Mouse (Mus musculus) lung, embryonic 14.5 days (tissue): ENCODE results near the gene Rae1. TPM values are rescaled to one million over a fixed set of nuclear protein-coding genes. Genes with fewer than 3 reads are reported as not detected.

Experiments
- ATAC-seq: fragments of 200-750 bp; cut with Nextera tagmentation; 2 replicates; pipeline ENCODE4 v1.8.0; 2017; ENCODE audit warnings: mild to moderate bottlenecking, moderate TSS enrichment, moderate library complexity; ENCODE audit not compliant: insufficient read depth
- DNase-seq: peaks from one replicate; pipeline ENCODE4 v3.0.0-alpha.2; 2015
- H3K27ac ChIP-seq: fragments of 300-500 bp; sonication (generic); 2 replicates; pipeline ENCODE4 v1.5.1; 2014; ENCODE audit warnings: low read depth, mild to moderate bottlenecking, moderate library complexity
- H3K27me3 ChIP-seq: fragments of 300-500 bp; sonication (generic); 2 replicates; pipeline ENCODE4 v1.6.1; 2014; ENCODE audit warnings: low read length, control low read depth; ENCODE audit not compliant: insufficient read depth
- H3K36me3 ChIP-seq: fragments of 300-500 bp; sonication (generic); 2 replicates; pipeline ENCODE4 v1.6.1; 2014; ENCODE audit warnings: control low read depth; ENCODE audit not compliant: insufficient read depth
- H3K4me1 ChIP-seq: fragments of 300-500 bp; sonication (generic); 2 replicates; pipeline ENCODE4 v1.6.1; 2014; ENCODE audit warnings: antibody characterized with exemption, control low read depth; ENCODE audit not compliant: insufficient read depth
- H3K4me2 ChIP-seq: fragments of 300-500 bp; sonication (generic); 2 replicates; pipeline ENCODE4 v1.6.1; 2014; ENCODE audit warnings: mild to moderate bottlenecking
- H3K4me3 ChIP-seq: fragments of 300-500 bp; sonication (generic); 2 replicates; pipeline ENCODE4 v1.5.1; 2014; ENCODE audit warnings: low read depth, low read length
- H3K9ac ChIP-seq: fragments of 300-500 bp; sonication (generic); 2 replicates; pipeline ENCODE4 v1.6.1; 2014
- H3K9me3 ChIP-seq: fragments of 300-500 bp; sonication (generic); 2 replicates; pipeline ENCODE4 v1.6.1; 2016; ENCODE audit warnings: low read depth, low read length, control low read depth
- CTCF ChIP-seq: IDR thresholded peaks from 2 replicates; pipeline ENCODE4 v1.5.1; 2016; ENCODE audit warnings: antibody characterized with exemption, low read depth
- whole genome bisulfite sequencing: fragments of 180-500 bp; shearing (Covaris S2); extraction: QIAGEN DNeasy Blood & Tissue Kit; methylation state at CpG from one replicate; pipeline ENCODE4 v1.1.7; 2014; 5-methylcytosine and 5-hydroxymethylcytosine counted together
- polyA plus RNA-seq: library from polyadenylated mRNA; unstranded; fragments of >200 nt; fragmentation: Nextera tagmentation; extraction: Ambion mirVana; gene quantifications from 2 replicates; pipeline ENCODE4 v1.2.1, GENCODE M21; 2014

The Rae1 gene
- polyA plus RNA-seq, 1 experiment from 2014 or later: 142 TPM

DNA sequence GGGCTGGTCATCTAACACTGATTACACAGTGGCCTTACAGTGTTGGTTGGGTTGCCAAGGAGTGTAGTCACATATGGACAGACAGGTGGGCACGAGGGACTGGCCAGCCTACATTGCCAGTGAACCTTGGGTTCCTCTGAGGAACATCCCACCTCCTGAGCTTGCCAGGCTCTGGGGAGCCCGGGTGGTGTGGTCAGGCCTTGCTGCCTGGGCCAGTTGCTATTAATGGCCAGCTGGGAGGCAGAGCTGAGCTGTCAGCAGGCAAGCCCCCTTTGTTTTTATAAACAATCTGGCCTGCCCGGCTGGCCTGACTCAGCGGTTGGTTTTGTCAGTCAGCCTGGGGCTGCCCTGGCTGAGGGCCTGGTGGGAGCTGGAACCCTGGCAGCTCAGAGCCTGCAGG is 25.0 kb downstream of the Rae1 start:
- Histone ChIP-seq H3K4me3 (peak overlapping the region; percentile 76), H3K27ac (0 out of 2 replicates have a peak overlapping the region, but pooled peaks have one; percentile 8), H3K4me2 (peak overlapping the region; percentile 90), H3K9me3 (no peaks in the 10 kb centered on the region), H3K4me1 (peaks cover 27% of the 10 kb centered on the region; the same call in 1 of the 2 replicates), H3K36me3 (peaks cover 50% of the 10 kb centered on the region), H3K27me3 (no peaks in the 10 kb centered on the region), H3K9ac (peak overlapping the region; percentile 20; the same call in 1 of the 2 replicates)
- DNase-seq: peak; percentile 65
- WGBS: 37% methylated on average over 4 of the region's 4 CpGs
- ATAC-seq: peak; percentile 10; the same call in 1 of the 2 replicates
- TF ChIP-seq CTCF: no peak

DNA sequence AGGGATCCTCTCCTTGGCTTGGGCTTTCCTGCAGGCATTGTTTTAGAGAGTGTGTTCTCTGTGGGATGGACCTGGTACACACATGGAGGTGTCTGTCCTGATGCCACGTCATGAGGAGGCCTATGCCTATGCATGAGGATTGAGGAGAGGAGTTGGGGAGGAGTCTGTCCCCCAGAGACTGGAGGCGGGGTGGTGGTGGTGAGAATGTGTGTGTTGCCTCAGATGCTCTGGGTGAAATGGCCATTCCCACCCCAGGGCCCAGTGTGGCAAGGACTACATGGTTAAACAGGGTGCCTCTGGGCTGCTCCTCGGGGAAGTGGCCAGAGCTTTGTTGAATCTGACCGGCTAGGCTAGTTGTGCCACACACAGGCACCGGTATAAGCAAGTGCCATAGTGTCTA is 26.4 kb downstream of the Rae1 start:
- ATAC-seq (no peak), DNase-seq (no peak)
- no peak for TF ChIP-seq CTCF
- H3K4me1 ChIP-seq: peaks cover 27% of the 10 kb centered on the region; the same call in 1 of the 2 replicates
- H3K9me3 ChIP-seq: no peaks in the 10 kb centered on the region
- peak overlapping the region; percentile 34 for H3K9ac ChIP-seq
- peak overlapping the region; percentile 90 for H3K4me2 ChIP-seq
- peak overlapping the region; percentile 70 for H3K27ac ChIP-seq
- H3K36me3 ChIP-seq: peaks cover 62% of the 10 kb centered on the region
- peak overlapping the region; percentile 4; the same call in 1 of the 2 replicates for H3K4me3 ChIP-seq
- no peaks in the 10 kb centered on the region for H3K27me3 ChIP-seq
- 63% methylated on average over 5 of the region's 5 CpGs for WGBS

DNA sequence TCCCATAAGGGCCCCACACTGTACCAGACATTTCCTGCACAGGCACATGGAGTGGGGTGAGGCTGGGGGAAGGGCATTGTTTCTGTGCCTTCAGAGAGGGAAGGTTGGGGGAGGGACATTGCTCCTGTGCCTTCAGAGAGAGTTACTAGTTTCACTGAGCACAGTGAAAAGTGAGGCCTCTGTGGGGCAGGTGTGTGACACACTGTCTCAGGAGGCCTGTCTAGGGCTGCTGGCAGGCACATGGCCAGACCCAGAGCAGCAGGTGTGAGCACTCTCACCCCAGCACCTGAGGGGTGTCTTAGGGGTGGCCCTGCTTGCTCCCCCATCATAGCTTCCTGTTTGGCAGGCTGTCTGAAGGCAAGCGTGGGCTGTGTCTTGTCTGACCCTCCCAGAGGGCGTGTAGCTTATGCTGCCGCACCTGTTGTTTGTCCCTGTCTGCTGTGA is 26.8 kb downstream of the Rae1 start:
- peaks cover 27% of the 10 kb centered on the region; the same call in 1 of the 2 replicates for H3K4me1 ChIP-seq
- TF ChIP-seq CTCF: no peak
- H3K27ac ChIP-seq: peak overlapping the region; percentile 70
- H3K4me2 ChIP-seq: peak overlapping the region; percentile 90
- peak overlapping the region; percentile 4; the same call in 1 of the 2 replicates for H3K4me3 ChIP-seq
- H3K27me3 ChIP-seq: no peaks in the 10 kb centered on the region
- DNase-seq: peak; percentile 40
- WGBS: 62% methylated on average over 3 of the region's 3 CpGs
- ATAC-seq: no peak
- peak overlapping the region; percentile 34 for H3K9ac ChIP-seq
- H3K9me3 ChIP-seq: no peaks in the 10 kb centered on the region
- H3K36me3 ChIP-seq: peaks cover 67% of the 10 kb centered on the region

DNA sequence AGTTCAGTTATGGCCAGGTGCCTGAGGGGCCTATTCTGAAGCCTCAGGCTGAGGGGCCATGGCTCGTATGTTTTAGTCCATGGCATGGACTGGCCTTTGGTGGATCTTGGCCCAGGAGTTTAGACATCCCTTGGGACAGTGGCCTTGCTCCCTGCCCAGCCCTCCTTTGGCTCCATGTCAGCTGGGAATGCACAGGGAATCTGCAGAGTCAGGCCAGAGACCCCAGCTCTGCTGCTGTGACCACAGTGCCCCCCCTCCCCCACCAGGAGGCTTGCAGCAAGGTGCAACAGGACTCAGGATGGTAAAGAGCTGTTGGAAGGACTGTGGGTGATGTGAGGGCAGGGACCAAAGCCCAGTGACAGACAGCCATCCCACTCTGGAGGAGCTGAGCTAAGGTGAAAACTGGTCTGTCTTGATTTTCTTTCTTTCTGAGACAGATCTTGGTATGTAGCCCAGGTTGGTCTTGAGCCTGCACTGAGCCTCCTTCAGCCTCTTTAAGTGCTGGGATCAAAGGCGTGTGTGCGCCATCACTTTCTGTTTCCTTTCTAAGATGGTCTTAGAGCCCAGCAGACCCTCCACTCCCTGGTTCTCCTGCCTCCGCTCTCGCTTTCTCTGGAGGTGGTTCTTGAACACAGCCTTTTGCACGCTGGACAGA is 27.4 kb downstream of the Rae1 start:
- Histone ChIP-seq H3K4me2 (peak overlapping the region; percentile 90), H3K4me1 (peaks cover 27% of the 10 kb centered on the region; the same call in 1 of the 2 replicates), H3K27me3 (no peaks in the 10 kb centered on the region), H3K4me3 (no peak overlapping the region), H3K9ac (peak overlapping the region; percentile 8; the same call in 1 of the 2 replicates), H3K27ac (peak overlapping the region; percentile 70; the same call in 1 of the 2 replicates), H3K9me3 (no peaks in the 10 kb centered on the region), H3K36me3 (peaks cover 72% of the 10 kb centered on the region)
- 68% methylated on average over 6 of the region's 6 CpGs for WGBS
- peak; percentile 49 for DNase-seq
- TF ChIP-seq CTCF: no peak
- ATAC-seq: peak; percentile 12; the same call in 1 of the 2 replicates

DNA sequence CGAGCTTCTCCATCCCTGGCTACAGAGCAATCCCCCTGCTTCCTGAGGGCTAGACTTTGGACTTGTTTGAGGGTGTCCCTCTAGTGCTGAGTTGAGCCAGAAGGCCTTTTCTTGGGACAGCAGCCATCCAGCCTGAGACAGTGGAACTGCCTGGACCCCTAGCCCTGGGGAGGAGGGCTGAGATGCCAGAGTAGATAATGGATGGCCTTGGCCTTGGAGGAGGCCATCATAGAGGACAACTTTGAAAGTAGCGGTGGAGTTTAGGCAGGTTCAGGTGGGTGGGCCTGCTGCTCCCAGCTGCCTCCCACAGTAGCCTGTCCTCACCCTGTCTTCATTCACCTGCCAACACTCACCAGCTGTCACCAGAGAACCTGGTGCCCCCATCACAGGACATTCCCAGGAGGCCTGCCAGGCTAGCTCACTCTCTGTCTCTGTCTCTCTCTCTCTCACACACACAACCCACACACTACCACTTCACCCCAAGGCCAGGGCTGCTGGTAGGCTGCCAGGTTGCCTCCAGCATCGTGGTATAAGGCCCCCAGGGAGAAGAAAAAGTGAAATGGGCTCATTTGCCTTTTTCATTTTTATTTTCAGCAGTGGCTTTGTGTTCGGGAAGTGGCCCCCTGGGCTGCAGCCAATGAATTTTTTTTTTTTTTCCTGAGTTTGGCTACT is 28.0 kb downstream of the Rae1 start:
- H3K4me3 ChIP-seq: no peak overlapping the region
- no peak for ATAC-seq
- H3K27me3 ChIP-seq: no peaks in the 10 kb centered on the region
- H3K4me1 ChIP-seq: peaks cover 22% of the 10 kb centered on the region; the same call in 1 of the 2 replicates
- TF ChIP-seq CTCF: no peak
- H3K4me2 ChIP-seq: peak overlapping the region; percentile 15; the same call in 1 of the 2 replicates
- peak overlapping the region; percentile 70; the same call in 1 of the 2 replicates for H3K27ac ChIP-seq
- 57% methylated on average over 4 of the region's 4 CpGs for WGBS
- H3K36me3 ChIP-seq: peaks cover 79% of the 10 kb centered on the region
- peak overlapping the region; percentile 8; the same call in 1 of the 2 replicates for H3K9ac ChIP-seq
- DNase-seq: peak; percentile 17
- no peaks in the 10 kb centered on the region for H3K9me3 ChIP-seq

DNA sequence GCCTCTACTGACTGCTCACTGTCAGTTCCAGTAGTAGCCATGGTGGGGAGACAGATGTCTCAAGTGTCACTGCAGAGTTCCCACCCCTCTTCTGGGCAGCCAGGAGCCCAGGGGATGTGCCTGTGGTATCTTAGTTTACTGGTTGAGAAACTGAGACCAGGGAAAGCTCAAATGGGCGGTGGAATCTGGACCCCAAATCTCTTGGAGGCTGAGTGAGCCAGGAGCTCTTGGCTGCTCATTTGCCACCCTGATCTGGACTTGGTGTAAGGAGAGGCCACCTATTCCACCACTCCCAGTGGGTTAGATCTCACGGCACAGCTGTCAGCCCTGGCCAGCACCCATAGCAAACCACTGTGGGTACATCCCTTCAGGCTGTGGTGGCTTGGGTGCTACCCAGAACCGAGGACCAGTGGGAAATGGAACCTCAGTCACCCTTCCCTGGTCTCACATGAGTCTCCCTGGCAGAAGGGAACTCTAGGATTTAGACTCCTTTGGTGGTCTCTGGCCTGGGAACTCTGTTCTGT is 28.7 kb downstream of the Rae1 start:
- peaks cover 17% of the 10 kb centered on the region; the same call in 1 of the 2 replicates for H3K4me1 ChIP-seq
- H3K27me3 ChIP-seq: no peaks in the 10 kb centered on the region
- H3K27ac ChIP-seq: no peak overlapping the region
- 86% methylated on average over 3 of the region's 3 CpGs for WGBS
- ATAC-seq (no peak), DNase-seq (no peak)
- H3K4me2 ChIP-seq: no peak overlapping the region
- H3K36me3 ChIP-seq: peaks cover 83% of the 10 kb centered on the region
- H3K9ac ChIP-seq: no peak overlapping the region
- H3K4me3 ChIP-seq: no peak overlapping the region
- no peak for TF ChIP-seq CTCF
- no peaks in the 10 kb centered on the region for H3K9me3 ChIP-seq
